Mouse (Mus musculus) embryonic facial prominence, embryonic 12.5 days (tissue): ENCODE measurements at regions not wholly inside any gene's neighbourhood (a gene's known extent, or its start where the extent isn't known, plus 50 kb on each side); places are given as distances from the start of the nearest gene placed in this dataset.

Source experiments
- ATAC-seq: fragments of 200-750 bp; cut with Nextera tagmentation; 2 replicates; pipeline ENCODE4 v1.8.0; 2017; ENCODE audit not compliant: insufficient number of reproducible peaks, insufficient read depth, low FRiP score, low TSS enrichment
- H3K27ac ChIP-seq: fragments of 300-500 bp; sonication (generic); 2 replicates; pipeline ENCODE4 v1.5.1; 2016; ENCODE audit warnings: mild to moderate bottlenecking
- H3K27me3 ChIP-seq: fragments of 300-500 bp; sonication (generic); 2 replicates; pipeline ENCODE4 v1.6.1; 2016; ENCODE audit warnings: mild to moderate bottlenecking, moderate library complexity
- H3K36me3 ChIP-seq: fragments of 300-500 bp; sonication (generic); 2 replicates; pipeline ENCODE4 v1.6.1; 2016; ENCODE audit warnings: mild to moderate bottlenecking
- H3K4me1 ChIP-seq: fragments of 300-500 bp; sonication (generic); 2 replicates; pipeline ENCODE4 v1.6.1; 2016
- H3K4me2 ChIP-seq: fragments of 300-500 bp; sonication (generic); replicated peaks from 2 replicates; pipeline ENCODE4 v1.6.1; 2016; ENCODE audit warnings: mild to moderate bottlenecking, moderate library complexity
- H3K4me3 ChIP-seq: fragments of 300-500 bp; sonication (generic); 2 replicates; pipeline ENCODE4 v1.5.1; 2016; ENCODE audit warnings: mild to moderate bottlenecking
- H3K9ac ChIP-seq: fragments of 300-500 bp; sonication (generic); 2 replicates; pipeline ENCODE4 v1.6.1; 2016; ENCODE audit warnings: mild to moderate bottlenecking, moderate library complexity
- H3K9me3 ChIP-seq: fragments of 300-500 bp; sonication (generic); 2 replicates; pipeline ENCODE4 v1.6.1; 2016; ENCODE audit warnings: mild to moderate bottlenecking, moderate library complexity
- WGBS: fragments of 180-500 bp; shearing (Covaris S2); methylation state at CpG from one replicate; pipeline ENCODE4 v1.1.7; 2016; 5-methylcytosine and 5-hydroxymethylcytosine counted together

GRCm38 (mm10) chr14:76278751-76279450 is 135.9 kb upstream of the Tsc22d1 start:
- no peak for ATAC-seq
- H3K27ac ChIP-seq, result no peak overlapping the region
- peaks cover 6% of the 10 kb centered on the region for H3K4me1 ChIP-seq
- H3K9ac ChIP-seq, result no peak overlapping the region
- 89% methylated on average over 17 of the region's 17 CpGs for WGBS
- no peaks in the 10 kb centered on the region for H3K36me3 ChIP-seq
- H3K9me3 ChIP-seq, result no peaks in the 10 kb centered on the region
- no peak overlapping the region for H3K4me3 ChIP-seq
- no peak overlapping the region for H3K4me2 ChIP-seq
- H3K27me3 ChIP-seq, result no peaks in the 10 kb centered on the region

GRCm38 (mm10) chr14:76279561-76279960 is 135.2 kb upstream of the Tsc22d1 start:
- H3K9ac ChIP-seq, result no peak overlapping the region
- no peak overlapping the region for H3K4me3 ChIP-seq
- peaks cover 6% of the 10 kb centered on the region for H3K4me1 ChIP-seq
- H3K27me3 ChIP-seq, result no peaks in the 10 kb centered on the region
- 84% methylated on average over 19 of the region's 19 CpGs for WGBS
- no peak for ATAC-seq
- H3K4me2 ChIP-seq, result no peak overlapping the region
- H3K9me3 ChIP-seq, result no peaks in the 10 kb centered on the region
- H3K36me3 ChIP-seq, result no peaks in the 10 kb centered on the region
- H3K27ac ChIP-seq, result no peak overlapping the region

- ATAC-seq, result peak; percentile 43; the same call in 1 of the 2 replicates
- Histone ChIP-seq H3K9ac (no peak overlapping the region), H3K9me3 (no peaks in the 10 kb centered on the region), H3K36me3 (no peaks in the 10 kb centered on the region), H3K4me1 (peaks cover 6% of the 10 kb centered on the region), H3K4me3 (no peak overlapping the region), H3K27me3 (no peaks in the 10 kb centered on the region), H3K4me2 (no peak overlapping the region), H3K27ac (no peak overlapping the region; the same call in 1 of the 2 replicates)
- 16% methylated on average over 5 of the region's 5 CpGs for WGBS
Measured at GRCm38 (mm10) chr14:76281867-76282266, 132.9 kb upstream of the Tsc22d1 start.

- no peaks in the 10 kb centered on the region for H3K4me1 ChIP-seq
- no peak overlapping the region for H3K9ac ChIP-seq
- no peak overlapping the region for H3K4me2 ChIP-seq
- no peaks in the 10 kb centered on the region for H3K27me3 ChIP-seq
- 84% methylated on average over 8 of the region's 8 CpGs for WGBS
- ATAC-seq, result no peak
- no peak overlapping the region for H3K27ac ChIP-seq
- H3K36me3 ChIP-seq, result no peaks in the 10 kb centered on the region
- H3K4me3 ChIP-seq, result no peak overlapping the region
- no peaks in the 10 kb centered on the region for H3K9me3 ChIP-seq
Measured at GRCm38 (mm10) chr14:76287768-76288167, 127.0 kb upstream of the Tsc22d1 start.

- Histone ChIP-seq H3K9ac (no peak overlapping the region), H3K4me2 (no peak overlapping the region), H3K4me3 (no peak overlapping the region), H3K27ac (no peak overlapping the region), H3K27me3 (no peaks in the 10 kb centered on the region), H3K36me3 (no peaks in the 10 kb centered on the region), H3K9me3 (no peaks in the 10 kb centered on the region), H3K4me1 (no peaks in the 10 kb centered on the region)
- ATAC-seq, result no peak
- WGBS, result 55% methylated on average over 9 of the region's 9 CpGs
Measured at GRCm38 (mm10) chr14:76290401-76291018, 124.3 kb upstream of the Tsc22d1 start.

- Histone ChIP-seq H3K4me1 (no peaks in the 10 kb centered on the region), H3K27me3 (no peaks in the 10 kb centered on the region), H3K9ac (no peak overlapping the region), H3K36me3 (no peaks in the 10 kb centered on the region), H3K4me2 (no peak overlapping the region), H3K27ac (no peak overlapping the region), H3K4me3 (no peak overlapping the region), H3K9me3 (no peaks in the 10 kb centered on the region)
- 13% methylated on average over 4 of the region's 4 CpGs for whole genome bisulfite sequencing
- no peak for ATAC-seq
Measured at GRCm38 (mm10) chr14:76292211-76292610, 122.5 kb upstream of the Tsc22d1 start.

GRCm38 (mm10) chr14:76295411-76296169 is 119.2 kb upstream of the Tsc22d1 start:
- Histone ChIP-seq H3K4me1 (no peaks in the 10 kb centered on the region), H3K27ac (no peak overlapping the region), H3K9me3 (no peaks in the 10 kb centered on the region), H3K4me3 (no peak overlapping the region), H3K9ac (no peak overlapping the region), H3K4me2 (no peak overlapping the region), H3K27me3 (no peaks in the 10 kb centered on the region), H3K36me3 (no peaks in the 10 kb centered on the region)
- WGBS, result 87% methylated on average over 18 of the region's 18 CpGs
- no peak for ATAC-seq

- 95% methylated on average over 5 of the region's 5 CpGs for WGBS
Measured at GRCm38 (mm10) chr14:76297864-76298263, 116.9 kb upstream of the Tsc22d1 start.

GRCm38 (mm10) chr14:76302322-76302991 is 112.3 kb upstream of the Tsc22d1 start:
- H3K27ac ChIP-seq, result no peak overlapping the region
- H3K27me3 ChIP-seq, result no peaks in the 10 kb centered on the region
- no peak overlapping the region for H3K4me2 ChIP-seq
- no peaks in the 10 kb centered on the region for H3K4me1 ChIP-seq
- H3K4me3 ChIP-seq, result no peak overlapping the region
- 57% methylated on average over 11 of the region's 11 CpGs for WGBS
- no peak for ATAC-seq
- H3K9ac ChIP-seq, result no peak overlapping the region
- no peaks in the 10 kb centered on the region for H3K9me3 ChIP-seq
- no peaks in the 10 kb centered on the region for H3K36me3 ChIP-seq

More at GRCm38 (mm10) chr14:76297864-76298263, 116.9 kb upstream of the Tsc22d1 start:
- H3K9me3 ChIP-seq, result no peaks in the 10 kb centered on the region
- no peaks in the 10 kb centered on the region for H3K36me3 ChIP-seq
- no peak for ATAC-seq
- H3K4me2 ChIP-seq, result no peak overlapping the region
- no peak overlapping the region for H3K4me3 ChIP-seq
- no peak overlapping the region for H3K27ac ChIP-seq
- H3K27me3 ChIP-seq, result no peaks in the 10 kb centered on the region
- H3K4me1 ChIP-seq, result no peaks in the 10 kb centered on the region
- H3K9ac ChIP-seq, result no peak overlapping the region

GRCm38 (mm10) chr14:76307603-76308002 is 107.2 kb upstream of the Tsc22d1 start:
- 61% methylated on average over 2 of the region's 2 CpGs for WGBS
- Histone ChIP-seq H3K27me3 (no peaks in the 10 kb centered on the region), H3K4me2 (no peak overlapping the region), H3K9me3 (no peaks in the 10 kb centered on the region), H3K27ac (peak overlapping the region; percentile 50; the same call in 1 of the 2 replicates), H3K4me1 (peaks cover 11% of the 10 kb centered on the region; the same call in 1 of the 2 replicates), H3K4me3 (no peak overlapping the region), H3K9ac (no peak overlapping the region), H3K36me3 (no peaks in the 10 kb centered on the region)
- no peak for ATAC-seq

GRCm38 (mm10) chr14:76308188-76308812 is 106.5 kb upstream of the Tsc22d1 start:
- H3K9me3 ChIP-seq, result no peaks in the 10 kb centered on the region
- no peaks in the 10 kb centered on the region for H3K27me3 ChIP-seq
- peaks cover 15% of the 10 kb centered on the region for H3K4me1 ChIP-seq
- peak overlapping the region; percentile 23 for H3K4me3 ChIP-seq
- peak overlapping the region; percentile 70; the same call in 1 of the 2 replicates for H3K27ac ChIP-seq
- no peak for ATAC-seq
- H3K4me2 ChIP-seq, result peak overlapping the region; percentile 48
- WGBS, result 16% methylated on average over 12 of the region's 12 CpGs
- H3K36me3 ChIP-seq, result no peaks in the 10 kb centered on the region
- H3K9ac ChIP-seq, result no peak overlapping the region
